In the genomic region with DNA sequence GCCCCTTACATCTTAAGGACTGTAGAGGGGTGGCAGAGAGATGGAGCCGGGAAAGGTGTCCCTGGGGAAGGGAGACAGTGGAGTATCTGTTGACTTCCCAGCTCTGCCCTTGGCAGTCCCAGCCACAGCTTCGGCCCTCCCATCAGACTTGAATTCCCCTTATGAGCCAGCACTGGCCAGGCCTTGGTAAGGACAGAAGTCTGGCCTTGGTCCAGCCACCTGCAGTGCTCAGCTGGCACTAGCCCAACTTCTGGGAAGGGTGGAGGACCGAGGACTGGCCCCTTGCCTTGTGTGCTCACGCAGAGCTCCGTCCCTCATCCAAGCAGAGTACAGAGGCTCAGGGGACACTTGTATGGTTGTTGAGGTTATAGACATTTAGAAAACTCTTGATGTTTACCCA, we compare ENCODE assay signal across 10 mouse cellular contexts. TPM values are rescaled to one million over a fixed set of nuclear protein-coding genes. Genes with fewer than 3 reads are reported as not detected.
DNase-seq lines count a peak whose midpoint lies in the region; ATAC-seq and TF ChIP-seq lines count a peak whose summit lies in the region.
"Had no signal": no experiment of that assay in that cellular context is flagged by ENCODE, and none has a peak within 500 bp of the region (broad histone marks: within the 10 kb centered on the region; RNA-seq: fewer than 3 reads in every experiment).

No protein-coding gene starts in this region.

- no peaks in the 10 kb centered on the region for H3K9me3 ChIP-seq in kidney, embryonic 14.5 days (ENCODE audit: control insufficient read depth, low read length)
- H3K9me3 ChIP-seq: embryonic facial prominence, embryonic 13.5 days; limb, embryonic 13.5 days had no signal

- TF ChIP-seq POLR2A in brain, embryonic 14.5 days (IDR thresholded peaks at IDR 0.05; ENCODE audit: borderline replicate concordance, extremely low read depth, insufficient read depth, insufficient read length, poor library complexity, severe bottlenecking): no peak

- H3K4me3 ChIP-seq in kidney, embryonic 14.5 days (ENCODE audit: low read length): no peak overlapping the region
- H3K4me3 ChIP-seq: embryonic facial prominence, embryonic 13.5 days; limb, embryonic 13.5 days had no signal

- no peak for ATAC-seq in kidney, embryonic 14.5 days (ENCODE audit: low FRiP score, low TSS enrichment)

- peaks cover 31% of the 10 kb centered on the region for H3K27me3 ChIP-seq in kidney, embryonic 14.5 days (ENCODE audit: control insufficient read depth, insufficient read depth, low read length)

- 72% methylated on average over 5 of the region's 5 CpGs for WGBS in kidney, embryonic 14.5 days

- no peak overlapping the region for H3K4me2 ChIP-seq in kidney, embryonic 14.5 days (replicated peaks; ENCODE audit: low read depth, low read length)
- H3K4me2 ChIP-seq: embryonic facial prominence, embryonic 13.5 days; limb, embryonic 13.5 days had no signal

- peak; percentile 50 for DNase-seq in kidney, adult 18-20 months
- peak; percentile 79 for DNase-seq in brain, embryonic 14.5 days (ENCODE audit: low read depth)
- DNase-seq in gastrocnemius, postnatal 36 days: peak; percentile 57 to 59
- DNase-seq in kidney, postnatal 36 days: peak; percentile 68 to 75
- DNase-seq in ovary, postnatal 10 days (ENCODE audit: low spot score): peak; percentile 14
- no peak for DNase-seq in embryo, embryonic 11 days
- DNase-seq in embryo, embryonic 10 days (ENCODE audit: low spot score): no peak

- H3K36me3 ChIP-seq in kidney, embryonic 14.5 days (ENCODE audit: control insufficient read depth, insufficient read depth, low read length): no peaks in the 10 kb centered on the region
- H3K36me3 ChIP-seq: embryonic facial prominence, embryonic 13.5 days; limb, embryonic 13.5 days had no signal

- 0 out of 2 replicates have a peak, but pooled peaks cover 3% of the 10 kb centered on the region for H3K4me1 ChIP-seq in kidney, embryonic 14.5 days (ENCODE audit: control insufficient read depth, insufficient read depth, low read length)

- no peak overlapping the region for H3K27ac ChIP-seq in kidney, embryonic 14.5 days (ENCODE audit: low read depth, low read length)
- H3K27ac ChIP-seq: embryonic facial prominence, embryonic 13.5 days; limb, embryonic 13.5 days had no signal

- TF ChIP-seq CTCF in brain, embryonic 14.5 days (IDR thresholded peaks at IDR 0.05; ENCODE audit: borderline replicate concordance, extremely low read depth, insufficient read depth, insufficient read length): no peak

- intact Hi-C loops in gastrocnemius, postnatal 36 days (cut with DNase I): no loop called here

- no peak overlapping the region for H3K9ac ChIP-seq in kidney, embryonic 14.5 days (ENCODE audit: low read depth, low read length)
- H3K9ac ChIP-seq: embryonic facial prominence, embryonic 13.5 days; limb, embryonic 13.5 days had no signal

RNA-seq across cellular contexts. Expression of gene Nos2, which starts 8.8 kb away (rescaled TPM):
- polyA plus RNA-seq in kidney, embryonic 14.5 days (2014; fragmentation: Nextera tagmentation; extraction: Ambion mirVana): 1.1 and 1.7 TPM in 2 replicates
- polyA plus RNA-seq in brain, embryonic 14.5 days (2012; rRNA removed): 0.97 and 1.5 TPM in 2 replicates
- total RNA-seq in gastrocnemius, postnatal 36 days (2021): 1 to 10 TPM; 1.1 to 1.2 TPM

RNA-seq across cellular contexts. Expression of gene Lgals9, which starts 55.4 kb away (rescaled TPM):
- polyA plus RNA-seq in kidney, embryonic 14.5 days (2014; fragmentation: Nextera tagmentation; extraction: Ambion mirVana): 24.6 and 26.4 TPM in 2 replicates
- polyA plus RNA-seq in brain, embryonic 14.5 days (2012; rRNA removed): 6.1 and 8.8 TPM in 2 replicates
- total RNA-seq in gastrocnemius, postnatal 36 days (2021): 10 to 100 TPM in 1 of 2 experiments, 1 to 10 TPM in 1; 7.2 to 10.5 TPM

Comparison
In these comparisons a context has a peak if more than half of its experiments do, and no peak if none do; other contexts are left out.
1. DNase-seq: peak in kidney, adult 18-20 months (single experiment), brain, embryonic 14.5 days (single experiment), gastrocnemius, postnatal 36 days (2 of 2), kidney, postnatal 36 days (2 of 2) and ovary, postnatal 10 days (single experiment); none in embryo, embryonic 11 days (single experiment) and embryo, embryonic 10 days (single experiment).